Mouse (Mus musculus): ENCODE measurements around the gene Ulk4. TPM values are rescaled to one million over a fixed set of nuclear protein-coding genes. Genes with fewer than 3 reads are reported as not detected.

Gene Ulk4
- polyA plus RNA-seq (2015; fragmentation: Nextera tagmentation; extraction: Ambion mirVana) = 151 and 159 TPM in 2 replicates

DNA sequence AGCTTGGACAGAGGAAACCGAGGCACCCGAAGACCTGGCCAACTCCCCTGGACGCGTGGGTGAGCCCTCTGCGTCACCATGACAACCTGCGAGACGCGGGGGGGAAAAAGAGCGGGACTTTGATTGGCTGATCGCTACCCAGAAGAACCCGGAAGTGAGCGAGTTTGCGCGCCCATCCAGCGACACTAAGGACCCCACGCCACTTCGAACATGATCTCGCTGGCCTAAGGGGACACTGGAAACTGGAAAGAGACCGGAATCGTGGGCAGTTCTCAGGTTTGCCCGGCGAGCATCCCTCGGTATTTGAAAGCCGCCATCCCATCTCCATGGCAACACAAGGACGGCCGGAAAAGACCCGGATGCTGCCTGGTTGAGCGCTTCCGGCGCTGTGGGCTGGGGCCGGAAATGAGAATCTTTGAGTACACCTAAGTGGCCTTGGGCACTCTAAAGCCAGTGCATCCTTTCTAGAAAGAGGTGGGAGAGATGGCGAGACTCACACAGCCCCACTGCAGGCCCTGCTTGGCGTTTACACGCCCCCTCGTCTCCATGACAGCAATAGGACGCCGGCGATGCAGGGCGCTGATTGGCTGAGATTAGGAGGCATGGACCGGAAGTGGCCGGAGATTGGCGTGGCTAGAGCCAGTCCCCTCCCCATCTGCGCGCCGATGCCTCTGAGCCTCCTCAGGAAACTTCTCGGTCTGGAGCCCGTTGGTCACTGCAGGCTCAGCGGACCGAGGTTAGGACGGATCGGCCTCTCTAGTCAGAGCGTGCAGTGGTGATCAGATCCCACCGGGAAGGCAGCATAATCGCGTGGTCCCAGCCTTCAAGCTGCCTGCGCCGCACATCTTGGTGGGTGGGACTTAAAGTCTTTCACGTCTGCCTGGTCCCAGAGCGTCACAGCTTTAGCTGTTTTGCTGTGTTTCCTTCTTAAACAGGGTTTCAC lies at the start of gene Ulk4:
Gene Ulk4 (minus strand): TSS at position 80 of the 943 bp plus-strand sequence.
- Histone ChIP-seq H3K9ac (replicated peaks) (peak within 1 kb of the TSS; percentile 76), H3K27me3 (no peaks in the 10 kb centered on the region), H3K27ac (peak within 1 kb of the TSS; percentile 85), H3K36me3 (0 out of 2 replicates have a peak, but pooled peaks cover 4% of the 10 kb centered on the region), H3K9me3 (peaks cover 3% of the 10 kb centered on the region; the same call in 1 of the 2 replicates), H3K4me1 (replicated peaks) (peaks cover 14% of the 10 kb centered on the region), H3K4me2 (replicated peaks) (peak within 1 kb of the TSS; percentile 88), H3K4me3 (replicated peaks) (peak within 1 kb of the TSS; percentile 71)
- ATAC-seq = peak; percentile 97
- WGBS = under 1% methylated on average over 59 of the region's 59 CpGs

DNA sequence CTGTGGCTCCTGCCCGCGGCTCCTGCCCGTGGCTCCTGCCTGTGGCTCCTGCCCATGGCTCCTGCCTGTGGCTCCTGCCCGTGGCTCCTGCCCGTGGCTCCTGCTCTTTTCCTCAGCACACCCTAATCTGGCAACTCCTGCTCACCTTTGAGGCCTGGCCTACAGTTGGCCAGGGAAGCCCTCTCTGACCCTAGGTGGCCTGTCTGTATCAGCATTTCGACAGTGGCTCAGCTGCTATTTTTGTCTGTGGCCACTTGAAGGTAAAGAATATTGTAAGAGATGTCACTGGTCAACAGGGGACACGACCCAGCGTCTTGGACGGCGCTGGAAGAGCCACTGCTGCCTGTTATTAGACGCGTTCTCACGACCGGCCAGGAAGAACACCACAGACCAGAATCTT lies 45.0 kb upstream of the Ulk4 start:
- no peak overlapping the region for H3K9ac ChIP-seq (replicated peaks)
- 95% methylated on average over 14 of the region's 14 CpGs for WGBS
- no peak for ATAC-seq
- H3K27me3 ChIP-seq = no peaks in the 10 kb centered on the region
- H3K4me1 ChIP-seq (replicated peaks) = peaks cover 19% of the 10 kb centered on the region
- no peak overlapping the region for H3K27ac ChIP-seq
- H3K4me3 ChIP-seq (replicated peaks) = no peak overlapping the region
- H3K4me2 ChIP-seq (replicated peaks) = no peak overlapping the region
- H3K36me3 ChIP-seq = peaks cover 10% of the 10 kb centered on the region
- H3K9me3 ChIP-seq = no peaks in the 10 kb centered on the region

DNA sequence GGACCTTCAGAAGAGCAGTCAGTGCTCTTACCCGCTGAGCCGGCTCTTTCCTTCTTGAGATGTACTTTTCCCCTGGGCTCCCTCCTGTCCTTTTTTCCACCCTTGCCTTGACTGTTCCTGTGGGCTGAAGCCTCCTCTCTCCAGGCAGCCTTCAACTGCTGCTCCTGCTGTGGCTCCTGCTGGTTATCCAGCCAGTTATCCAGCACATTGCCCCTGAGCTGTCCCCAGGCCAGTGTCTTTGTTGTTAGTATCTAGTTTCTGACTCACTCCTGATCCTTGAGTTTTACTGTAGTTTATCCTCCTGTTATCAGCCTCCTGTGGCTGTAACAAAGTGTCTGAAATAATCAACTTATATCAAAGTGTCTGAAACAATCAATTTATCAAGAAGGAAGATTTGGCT lies 44.1 kb upstream of the Ulk4 start:
- ATAC-seq = no peak
- H3K36me3 ChIP-seq = peaks cover 10% of the 10 kb centered on the region
- H3K4me3 ChIP-seq (replicated peaks) = no peak overlapping the region
- peaks cover 29% of the 10 kb centered on the region for H3K4me1 ChIP-seq (replicated peaks)
- no peak overlapping the region for H3K9ac ChIP-seq (replicated peaks)
- WGBS = 82% methylated on average over 2 of the region's 2 CpGs
- H3K4me2 ChIP-seq (replicated peaks) = no peak overlapping the region
- no peaks in the 10 kb centered on the region for H3K9me3 ChIP-seq
- no peak overlapping the region for H3K27ac ChIP-seq
- no peaks in the 10 kb centered on the region for H3K27me3 ChIP-seq

DNA sequence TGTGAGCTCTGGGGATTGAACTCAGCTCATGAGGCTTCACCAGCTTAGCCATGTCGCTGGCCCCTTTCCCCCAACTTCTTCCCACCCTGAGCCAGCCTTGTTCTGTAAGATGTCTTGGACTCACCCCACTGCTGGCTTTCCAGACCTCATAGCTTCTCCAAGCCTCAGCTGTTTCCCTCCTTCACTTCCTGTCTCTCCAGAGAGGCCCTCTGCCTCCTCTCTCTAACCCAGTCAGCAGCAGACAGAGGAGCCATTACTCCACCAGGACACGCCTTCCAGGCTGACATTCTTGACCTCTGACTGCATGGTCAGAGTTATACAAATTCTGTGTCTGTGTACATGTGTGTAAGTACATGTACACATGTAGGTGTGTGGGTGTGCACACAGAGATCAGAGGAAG lies 43.4 kb upstream of the Ulk4 start:
- Histone ChIP-seq H3K4me3 (replicated peaks) (no peak overlapping the region), H3K36me3 (peaks cover 10% of the 10 kb centered on the region), H3K27me3 (no peaks in the 10 kb centered on the region), H3K27ac (peak overlapping the region; percentile 67; the same call in 1 of the 2 replicates), H3K4me2 (replicated peaks) (no peak overlapping the region), H3K9ac (replicated peaks) (no peak overlapping the region), H3K9me3 (no peaks in the 10 kb centered on the region), H3K4me1 (replicated peaks) (peaks cover 35% of the 10 kb centered on the region)
- ATAC-seq = no peak
- 77% methylated on average over 2 of the region's 2 CpGs for WGBS

DNA sequence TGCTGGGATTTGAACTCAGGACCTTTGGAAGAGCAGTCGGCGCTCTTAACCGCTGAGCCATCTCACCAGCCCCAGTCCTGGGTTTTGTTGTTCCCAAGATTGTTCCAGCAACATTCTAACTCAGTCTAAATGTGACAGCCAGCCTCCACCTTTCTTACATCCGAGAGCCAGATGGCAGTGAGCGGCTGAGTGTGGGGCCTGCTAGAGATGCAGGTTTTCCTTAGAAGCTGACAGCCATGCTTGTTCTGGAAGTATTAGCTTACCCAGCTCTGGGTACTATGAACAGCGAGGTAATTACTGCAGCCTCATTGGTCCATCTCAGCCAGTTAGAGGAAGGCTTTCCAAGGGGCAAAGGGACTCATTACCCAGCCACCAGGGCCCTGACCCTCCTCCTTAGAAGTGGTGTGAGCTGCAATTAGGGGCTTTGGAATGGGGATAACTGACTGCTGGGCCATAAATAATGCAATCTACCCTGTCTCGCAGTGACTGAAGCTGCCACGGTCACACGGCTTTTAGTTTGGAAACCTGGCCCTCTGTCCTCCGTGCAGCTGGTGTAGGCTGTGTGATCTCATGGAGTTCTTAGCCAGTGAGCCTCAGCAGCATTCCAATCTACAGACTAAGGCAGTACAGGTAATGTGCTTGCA lies 42.4 kb upstream of the Ulk4 start:
- ATAC-seq = peak; percentile 81
- no peak overlapping the region for H3K4me3 ChIP-seq (replicated peaks)
- no peak overlapping the region for H3K4me2 ChIP-seq (replicated peaks)
- WGBS = 50% methylated on average over 10 of the region's 10 CpGs
- H3K27ac ChIP-seq = peak overlapping the region; percentile 67
- H3K9me3 ChIP-seq = no peaks in the 10 kb centered on the region
- H3K9ac ChIP-seq (replicated peaks) = peak overlapping the region; percentile 1; the same call in 1 of the 2 replicates
- no peaks in the 10 kb centered on the region for H3K27me3 ChIP-seq
- peaks cover 10% of the 10 kb centered on the region for H3K36me3 ChIP-seq
- peaks cover 45% of the 10 kb centered on the region for H3K4me1 ChIP-seq (replicated peaks)

DNA sequence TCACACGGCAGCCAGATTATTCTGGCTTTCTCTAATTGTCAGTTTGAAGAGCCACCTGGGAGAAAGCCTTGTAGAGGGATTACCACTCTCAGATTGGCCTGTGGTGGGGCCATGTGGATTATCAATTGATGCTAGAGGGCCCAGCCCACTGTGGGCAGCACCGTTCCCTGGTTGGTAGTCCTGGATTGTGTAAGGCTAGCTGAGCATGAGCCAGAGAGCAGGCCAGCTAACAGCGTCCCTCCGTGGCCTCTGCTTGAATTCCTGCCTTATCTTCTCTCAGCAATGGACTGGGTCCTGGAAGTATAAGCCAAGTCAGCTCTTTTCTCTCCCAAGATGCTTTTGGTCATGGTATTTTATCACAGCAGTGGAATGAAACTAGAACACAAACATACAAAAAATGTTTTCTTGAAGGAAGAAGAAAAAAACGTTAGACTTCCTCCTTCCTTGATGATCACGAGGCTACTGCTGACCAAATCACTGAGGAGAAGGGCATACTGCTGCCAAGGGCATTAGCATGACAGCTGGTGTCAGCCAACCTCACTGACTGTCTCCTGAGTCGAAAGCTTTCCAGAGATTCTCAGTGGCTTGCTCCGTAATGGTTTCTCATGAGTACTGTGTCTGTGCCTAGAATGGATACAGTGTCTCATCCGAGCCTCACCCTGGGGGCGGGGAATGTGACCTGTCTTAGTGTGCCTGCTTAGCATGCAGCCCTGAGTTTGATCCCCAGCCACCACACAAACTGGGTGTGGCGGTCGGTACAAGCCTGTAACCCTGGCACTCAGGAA lies 39.8 kb upstream of the Ulk4 start:
- Histone ChIP-seq H3K4me3 (replicated peaks) (no peak overlapping the region), H3K27me3 (no peaks in the 10 kb centered on the region), H3K27ac (peak overlapping the region; percentile 16; the same call in 1 of the 2 replicates), H3K4me2 (replicated peaks) (no peak overlapping the region), H3K9me3 (no peaks in the 10 kb centered on the region), H3K36me3 (peaks cover 6% of the 10 kb centered on the region), H3K9ac (replicated peaks) (no peak overlapping the region), H3K4me1 (replicated peaks) (peaks cover 72% of the 10 kb centered on the region)
- WGBS = 53% methylated on average over 12 of the region's 12 CpGs
- ATAC-seq = no peak

DNA sequence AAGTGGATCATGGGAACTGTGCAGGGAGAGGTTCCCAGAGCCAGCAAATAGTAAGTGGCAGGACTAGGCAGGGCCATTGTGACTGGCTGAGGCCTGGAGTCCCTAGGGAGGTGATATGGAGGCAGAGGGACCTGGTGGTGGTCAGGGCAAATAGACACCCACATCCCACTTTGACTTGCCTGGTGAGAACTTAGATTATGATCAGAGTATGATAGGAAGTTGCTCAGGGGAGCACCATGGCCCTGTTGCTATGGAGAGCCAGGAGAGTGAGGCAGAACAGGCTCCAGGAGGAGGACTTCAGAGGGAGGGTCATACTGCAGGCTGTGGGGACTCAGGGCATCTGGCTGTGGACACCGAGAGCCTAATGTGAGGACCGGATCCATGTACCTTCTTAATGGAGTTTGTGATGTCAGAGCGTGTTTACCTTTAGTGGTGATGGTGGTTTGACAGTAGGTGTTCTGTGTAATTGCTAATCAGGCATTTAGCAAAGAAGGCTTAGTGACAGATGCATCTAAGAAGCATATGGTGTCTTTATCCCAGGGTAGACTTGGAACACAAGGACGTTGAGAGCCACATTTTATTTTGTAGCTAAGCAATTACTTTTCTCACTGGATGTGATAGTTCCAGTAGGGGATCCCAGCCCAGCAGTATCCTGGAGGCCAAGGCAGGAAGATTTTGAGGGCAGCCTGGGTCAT lies 39.1 kb upstream of the Ulk4 start:
- H3K4me2 ChIP-seq (replicated peaks) = no peak overlapping the region
- H3K9ac ChIP-seq (replicated peaks) = no peak overlapping the region
- peak overlapping the region; percentile 82 for H3K27ac ChIP-seq
- 0 out of 2 replicates have a peak, but pooled peaks cover 4% of the 10 kb centered on the region for H3K36me3 ChIP-seq
- no peak overlapping the region for H3K4me3 ChIP-seq (replicated peaks)
- H3K9me3 ChIP-seq = no peaks in the 10 kb centered on the region
- peaks cover 73% of the 10 kb centered on the region for H3K4me1 ChIP-seq (replicated peaks)
- H3K27me3 ChIP-seq = no peaks in the 10 kb centered on the region
- WGBS = 57% methylated on average over 4 of the region's 4 CpGs
- no peak for ATAC-seq

DNA sequence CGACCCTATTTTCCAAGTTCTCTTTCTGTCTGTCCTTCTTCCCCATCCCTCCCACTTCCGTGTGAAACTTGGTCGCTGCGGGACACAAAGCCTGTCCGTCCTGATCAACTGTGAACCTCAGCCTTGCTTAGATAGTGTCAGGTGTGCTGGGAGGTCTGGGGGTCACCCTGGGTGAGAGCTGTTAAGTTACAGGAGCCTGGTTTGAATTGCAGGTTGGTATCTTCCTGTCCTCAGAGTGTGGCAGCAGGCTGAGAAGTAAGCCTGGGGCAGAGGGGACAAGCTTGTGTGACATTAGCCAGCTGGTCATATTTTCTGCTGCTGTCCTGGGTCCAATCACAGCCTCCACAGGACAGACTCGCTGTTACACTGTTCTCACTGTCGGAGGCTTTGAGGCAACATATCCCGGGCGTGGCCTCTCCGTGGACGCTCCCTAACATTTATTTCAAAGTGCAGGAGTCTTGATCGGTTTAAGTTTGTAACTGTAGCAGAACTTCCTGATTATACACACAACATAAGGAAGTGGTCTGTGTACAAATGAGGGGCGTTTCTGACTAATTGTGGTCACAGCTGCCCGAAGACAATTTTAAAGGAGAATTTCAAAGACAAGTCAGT lies 37.6 kb upstream of the Ulk4 start:
- no peaks in the 10 kb centered on the region for H3K9me3 ChIP-seq
- H3K4me3 ChIP-seq (replicated peaks) = peak overlapping the region; percentile 18; the same call in 1 of the 2 replicates
- 18% methylated on average over 14 of the region's 14 CpGs for WGBS
- peaks cover 73% of the 10 kb centered on the region for H3K4me1 ChIP-seq (replicated peaks)
- H3K27me3 ChIP-seq = no peaks in the 10 kb centered on the region
- peak overlapping the region; percentile 52 for H3K4me2 ChIP-seq (replicated peaks)
- 0 out of 2 replicates have a peak, but pooled peaks cover 4% of the 10 kb centered on the region for H3K36me3 ChIP-seq
- peak; percentile 2; the same call in 1 of the 2 replicates for ATAC-seq
- peak overlapping the region; percentile 82 for H3K27ac ChIP-seq
- H3K9ac ChIP-seq (replicated peaks) = peak overlapping the region; percentile 17

DNA sequence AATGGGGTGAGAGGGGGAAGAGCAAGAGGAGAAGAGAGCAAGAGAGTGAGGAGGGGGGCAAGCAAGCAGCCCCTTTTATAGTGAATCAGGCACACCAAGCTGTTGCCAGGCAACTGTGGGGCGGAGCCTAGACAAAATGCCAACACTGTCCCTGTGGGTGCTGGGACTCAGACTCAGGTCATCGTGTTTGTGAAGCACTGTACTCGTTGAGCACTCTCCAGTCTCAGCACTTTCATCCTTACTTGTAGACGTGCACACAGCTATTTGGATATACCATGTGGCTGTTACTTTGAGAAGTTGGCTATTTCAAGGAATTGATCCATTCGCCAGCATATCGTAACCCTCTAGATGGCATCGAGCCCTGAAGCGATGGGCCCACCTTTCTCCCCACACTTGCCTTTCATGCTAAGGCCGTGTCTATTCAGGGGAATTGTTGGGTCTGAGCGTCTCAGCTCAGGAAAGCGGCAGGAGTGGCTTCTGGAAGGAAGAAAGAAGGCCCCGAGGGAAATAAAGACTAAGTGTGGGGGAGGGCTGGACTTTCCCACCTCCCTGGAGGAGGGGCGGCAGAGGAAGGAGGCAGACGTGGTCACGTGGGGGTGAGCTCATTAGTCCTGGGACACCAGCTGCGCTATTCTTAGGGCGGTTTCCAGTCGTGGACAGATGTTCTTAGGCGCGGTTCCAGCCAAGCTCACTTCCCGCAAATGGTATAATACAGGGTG lies 36.8 kb upstream of the Ulk4 start:
- H3K4me1 ChIP-seq (replicated peaks) = peaks cover 76% of the 10 kb centered on the region
- 0 out of 2 replicates have a peak, but pooled peaks cover 4% of the 10 kb centered on the region for H3K36me3 ChIP-seq
- under 1% methylated on average over 21 of the region's 21 CpGs for WGBS
- peak overlapping the region; percentile 44 for H3K9ac ChIP-seq (replicated peaks)
- H3K4me3 ChIP-seq (replicated peaks) = peak overlapping the region; percentile 18
- H3K27ac ChIP-seq = peak overlapping the region; percentile 82
- H3K27me3 ChIP-seq = no peaks in the 10 kb centered on the region
- H3K9me3 ChIP-seq = no peaks in the 10 kb centered on the region
- ATAC-seq = peak; percentile 71
- H3K4me2 ChIP-seq (replicated peaks) = peak overlapping the region; percentile 52

DNA sequence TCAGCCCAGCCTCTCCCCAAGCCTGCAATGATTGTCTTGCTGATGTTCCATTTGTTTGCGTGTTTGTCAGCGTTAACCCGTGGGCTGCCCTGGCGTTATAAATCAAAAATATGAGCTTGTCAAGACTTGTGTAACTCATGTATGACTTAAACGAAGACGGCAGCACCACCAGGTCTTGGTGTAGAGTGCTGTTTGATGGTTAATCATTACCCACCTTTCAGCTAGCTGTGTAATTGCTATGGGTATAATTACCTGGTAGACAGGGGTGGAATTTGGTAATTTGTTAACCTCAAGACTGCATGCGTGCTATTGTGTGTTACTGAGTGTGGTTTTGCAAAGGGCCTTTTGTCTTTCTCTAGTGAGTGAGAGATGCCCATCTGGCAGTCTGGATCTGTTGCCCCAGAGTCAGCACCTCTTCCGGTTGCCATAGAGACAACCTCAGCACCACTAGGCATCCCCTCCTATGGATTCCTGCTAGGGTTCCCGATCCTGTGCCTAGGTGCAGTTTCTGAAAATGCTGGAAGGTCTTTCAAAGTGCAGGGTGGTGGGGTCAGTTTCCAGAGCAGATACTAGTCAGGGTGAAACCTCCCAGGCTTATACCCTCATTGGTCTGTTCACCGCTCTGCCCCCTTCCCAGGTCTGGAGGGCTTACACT lies 35.4 kb upstream of the Ulk4 start:
- H3K27ac ChIP-seq = peak overlapping the region; percentile 82
- H3K9ac ChIP-seq (replicated peaks) = no peak overlapping the region; the same call in 1 of the 2 replicates
- H3K9me3 ChIP-seq = no peaks in the 10 kb centered on the region
- H3K27me3 ChIP-seq = no peaks in the 10 kb centered on the region
- peaks cover 73% of the 10 kb centered on the region for H3K4me1 ChIP-seq (replicated peaks)
- peak overlapping the region; percentile 12 for H3K4me2 ChIP-seq (replicated peaks)
- no peaks in the 10 kb centered on the region for H3K36me3 ChIP-seq
- no peak overlapping the region for H3K4me3 ChIP-seq (replicated peaks)
- WGBS = 31% methylated on average over 10 of the region's 10 CpGs
- peak; percentile 19 for ATAC-seq
